ENCODE assay signal across 20 mouse cellular contexts in genomic region chr11:34117581-34117980, GRCm38 (mm10). TPM values are rescaled to one million over a fixed set of nuclear protein-coding genes. Genes with fewer than 3 reads are reported as not detected.
"Had no signal": no experiment of that assay in that cellular context is flagged by ENCODE, and none has a peak within 500 bp of the region (broad histone marks: within the 10 kb centered on the region; RNA-seq: fewer than 3 reads in every experiment).

No protein-coding gene starts in this region.

- H3K4me1 ChIP-seq: stomach, embryonic 15.5 days had no signal

- H3K4me2 ChIP-seq: neural tube, embryonic 13.5 days; neural tube, embryonic 15.5 days; stomach, embryonic 15.5 days had no signal

- H3K9me3 ChIP-seq: neural tube, embryonic 13.5 days; neural tube, embryonic 15.5 days; stomach, embryonic 15.5 days had no signal

- H3K27me3 ChIP-seq: neural tube, embryonic 13.5 days; neural tube, embryonic 15.5 days; stomach, embryonic 15.5 days had no signal

- H3K36me3 ChIP-seq: neural tube, embryonic 13.5 days; neural tube, embryonic 15.5 days; stomach, embryonic 15.5 days had no signal

- H3K4me3 ChIP-seq: neural tube, embryonic 13.5 days; neural tube, embryonic 15.5 days; stomach, embryonic 15.5 days had no signal

- DNase-seq: retina, postnatal 1 day; right cerebral cortex, postnatal 14 days; right cerebral cortex, postnatal 25 days; right cerebral cortex, postnatal 4 days; spleen, adult 18-20 months; thymus, adult 18-20 months; thymus, adult 2 months; thymus, postnatal 14 days; thymus, postnatal 25 days; thymus, postnatal 36 days; thymus, postnatal 4 days had no signal

- H3K9ac ChIP-seq: neural tube, embryonic 13.5 days; neural tube, embryonic 15.5 days; stomach, embryonic 15.5 days had no signal

- H3K27ac ChIP-seq: neural tube, embryonic 13.5 days; neural tube, embryonic 15.5 days; stomach, embryonic 15.5 days; stomach, postnatal 0 days had no signal

RNA-seq across cellular contexts. Expression of gene 4930469K13Rik, which starts 19.2 kb away (rescaled TPM):
- total RNA-seq: neutrophil, adult 5-6 weeks had no signal
- polyA plus RNA-seq: small intestine, adult 2 months; spleen, adult 2 months; stomach, embryonic 16.5 days; stomach, postnatal 0 days; urinary bladder, adult 2 months had no signal
